Mouse (Mus musculus): ENCODE measurements around the gene Mybl2.

Gene Mybl2

DNA sequence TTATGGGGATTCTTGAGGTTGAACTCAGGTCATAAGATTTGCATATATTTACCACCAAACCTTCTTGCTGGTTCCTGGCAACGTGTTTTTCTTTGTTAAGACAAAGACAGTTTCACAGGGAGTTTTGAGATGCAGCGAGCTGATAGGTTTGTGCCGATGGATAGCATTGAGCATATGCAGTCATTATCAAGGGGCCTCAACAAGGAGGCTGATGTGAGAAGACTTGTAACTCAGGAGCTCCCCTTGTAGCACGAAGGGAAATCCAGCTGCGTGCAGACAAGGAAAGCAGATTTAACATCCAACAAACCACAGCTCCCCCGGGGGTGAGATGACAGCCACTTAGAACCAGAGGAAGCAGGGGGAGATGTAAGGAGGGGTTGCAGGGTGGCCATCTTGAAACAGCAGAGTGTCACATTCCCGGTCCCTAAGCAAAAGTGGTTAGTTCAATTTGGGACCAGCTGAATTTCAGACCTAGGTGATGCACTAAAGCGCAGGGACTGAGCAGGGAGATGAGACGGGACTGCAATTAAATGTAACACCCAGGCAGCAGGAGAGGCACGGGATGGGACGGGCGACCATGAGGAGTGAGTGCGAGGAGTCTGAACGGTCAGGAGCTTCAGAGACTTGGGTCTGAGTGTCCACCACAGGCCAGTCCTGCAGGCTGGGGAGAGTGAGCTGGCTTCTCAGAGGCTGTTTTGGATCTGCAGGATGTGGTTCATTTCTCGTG lies 66.3 kb downstream of the Mybl2 start:
- DNase-seq = no peak

DNA sequence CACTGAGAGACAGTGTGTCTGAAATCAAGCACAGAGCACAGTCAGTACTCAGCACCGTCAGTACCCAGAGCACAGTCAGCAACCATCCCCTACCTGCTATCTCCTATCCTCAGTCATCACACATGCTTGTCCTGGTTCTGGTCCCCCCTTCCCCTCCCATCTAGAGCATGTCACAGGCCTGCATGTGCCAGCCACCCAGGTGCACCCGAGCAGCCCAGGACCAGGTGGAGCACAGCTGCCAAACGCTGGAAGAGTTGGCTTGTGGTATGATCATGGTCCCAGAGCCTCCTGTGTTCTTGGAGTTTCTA lies 66.8 kb downstream of the Mybl2 start:
- DNase-seq = no peak

DNA sequence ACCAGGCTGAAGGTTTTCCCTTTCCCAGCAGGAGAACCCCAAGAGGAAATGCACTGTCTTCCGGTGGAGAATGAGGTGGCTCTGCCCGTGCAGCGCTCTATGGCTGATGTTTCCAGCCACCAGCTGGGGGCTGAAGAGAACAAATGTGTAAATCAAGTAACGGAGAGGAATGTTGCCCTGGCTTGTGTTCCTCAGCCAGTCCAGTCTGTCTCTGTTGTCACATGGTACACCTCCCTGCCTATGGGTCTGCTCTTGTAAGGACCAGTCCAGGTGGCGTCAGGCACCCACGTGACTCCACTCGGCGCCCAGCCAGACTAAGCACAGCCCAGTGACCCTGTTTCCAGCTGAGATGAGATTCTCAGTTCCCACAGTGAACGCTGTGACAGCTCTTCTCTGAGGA lies 67.8 kb downstream of the Mybl2 start:
- DNase-seq = peak; percentile 60

DNA sequence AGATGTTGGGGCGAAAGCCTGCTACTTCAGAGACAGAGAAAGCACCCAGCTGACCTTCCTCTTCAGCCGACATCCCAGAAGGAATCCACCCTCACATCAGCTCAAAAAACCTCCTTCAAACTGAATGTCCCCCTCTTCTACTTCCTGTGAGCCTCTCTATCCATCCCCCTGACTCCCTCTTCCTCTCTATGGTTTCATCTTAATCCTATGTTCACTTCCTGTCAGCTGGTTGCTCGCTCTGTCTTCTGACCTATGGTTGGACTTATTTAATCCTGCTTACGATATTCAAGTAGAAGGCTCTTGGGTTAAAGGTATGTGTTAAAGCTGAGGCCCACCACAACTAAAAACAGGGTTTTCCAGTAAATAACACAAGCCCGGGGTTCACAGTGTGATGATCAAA lies 69.0 kb downstream of the Mybl2 start:
- DNase-seq = no peak

DNA sequence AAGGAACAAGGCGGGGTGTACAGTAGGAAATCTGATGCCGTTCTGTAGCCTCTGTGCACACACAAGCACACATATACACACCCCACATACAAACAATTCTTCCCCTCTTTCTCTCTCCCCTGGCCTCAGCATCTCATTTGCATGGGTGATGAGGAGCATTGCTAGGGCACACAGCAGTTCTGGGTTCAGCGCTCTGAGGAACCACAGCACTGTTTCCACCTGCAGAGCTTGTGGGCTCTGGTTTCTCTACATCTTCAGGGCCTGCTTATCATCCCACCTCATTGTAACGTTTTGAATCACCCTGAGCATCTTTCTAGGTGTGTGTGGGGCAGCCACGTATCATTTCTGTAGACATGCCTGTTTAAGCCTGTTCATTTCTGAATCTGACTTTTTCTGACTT lies 76.3 kb downstream of the Mybl2 start:
- no peak for DNase-seq

DNA sequence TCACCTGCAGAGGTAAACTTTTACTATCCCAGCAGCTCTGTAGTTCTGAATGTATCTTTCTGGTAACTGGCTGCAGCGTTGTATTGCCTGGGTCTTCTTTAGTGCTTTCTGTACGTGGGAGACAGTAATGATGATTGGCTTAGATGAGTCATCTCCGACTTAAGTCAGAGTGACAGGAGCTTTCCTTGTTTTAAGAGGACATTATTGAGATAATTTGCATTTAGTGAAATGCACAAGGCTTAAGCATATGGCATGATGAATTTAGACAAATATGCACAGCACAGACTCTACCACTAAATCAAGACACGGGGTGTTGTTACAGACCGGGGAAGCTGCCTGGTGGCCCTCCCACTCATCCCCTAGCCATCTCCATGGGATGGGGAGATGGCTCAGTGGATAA lies 77.8 kb downstream of the Mybl2 start:
- no peak for DNase-seq

All from kidney, adult 11 months (tissue).